Mouse (Mus musculus) heart, embryonic 16.5 days (tissue): ENCODE results near the gene Olfr683. TPM values are rescaled to one million over a fixed set of nuclear protein-coding genes. Genes with fewer than 3 reads are reported as not detected.
"Not testable (repeated sequence)": the region's sequence is repeated elsewhere in the genome, so short reads cannot be mapped to it uniquely, and the experiment has no call there.

Experiments
- ATAC-seq: fragments of 200-750 bp; cut with Nextera tagmentation; replicated peaks from 2 replicates; pipeline ENCODE4 v1.8.0; 2017; ENCODE audit warnings: moderate number of reproducible peaks; ENCODE audit not compliant: insufficient read depth, low FRiP score; ENCODE audit errors: extremely low read depth
- H3K27ac ChIP-seq: fragments of 300-500 bp; sonication (generic); 2 replicates; pipeline ENCODE4 v1.5.1; 2014; ENCODE audit warnings: mild to moderate bottlenecking, low read length, control low read depth, moderate library complexity
- H3K27me3 ChIP-seq: fragments of 300-500 bp; sonication (generic); 2 replicates; pipeline ENCODE4 v1.6.1; 2014; ENCODE audit warnings: low read length, mixed read lengths; ENCODE audit not compliant: control insufficient read depth, insufficient read depth
- H3K36me3 ChIP-seq: fragments of 300-500 bp; sonication (generic); 2 replicates; pipeline ENCODE4 v1.6.1; 2014; ENCODE audit not compliant: control insufficient read depth, insufficient read depth
- H3K4me1 ChIP-seq: fragments of 300-500 bp; sonication (generic); 2 replicates; pipeline ENCODE4 v1.6.1; 2014; ENCODE audit warnings: low read length, mixed read lengths; ENCODE audit not compliant: control insufficient read depth, insufficient read depth
- H3K4me2 ChIP-seq: fragments of 300-500 bp; sonication (generic); 2 replicates; pipeline ENCODE4 v1.6.1; 2014; ENCODE audit warnings: low read depth, mild to moderate bottlenecking, control low read depth, low read length
- H3K4me3 ChIP-seq: fragments of 300-500 bp; sonication (generic); 2 replicates; pipeline ENCODE4 v1.5.1; 2014; ENCODE audit warnings: mild to moderate bottlenecking, control low read depth, low read length
- H3K9ac ChIP-seq: fragments of 300-500 bp; sonication (generic); 2 replicates; pipeline ENCODE4 v1.6.1; 2014; ENCODE audit warnings: low read length, control low read depth
- H3K9me3 ChIP-seq: fragments of 300-500 bp; sonication (generic); replicated peaks from 2 replicates; pipeline ENCODE4 v1.6.1; 2016; ENCODE audit warnings: low read length; ENCODE audit not compliant: control insufficient read depth
- WGBS: fragments of 180-500 bp; shearing (Covaris S2); extraction: QIAGEN DNeasy Blood & Tissue Kit; methylation state at CpG from one replicate; pipeline ENCODE4 v1.1.7; 2014; 5-methylcytosine and 5-hydroxymethylcytosine counted together
- polyA plus RNA-seq: library from polyadenylated mRNA; unstranded; fragments of >200 nt; fragmentation: Nextera tagmentation; extraction: Ambion mirVana; gene quantifications from 2 replicates; pipeline ENCODE4 v1.2.1, GENCODE M21; 2015

Gene Olfr683
- polyA plus RNA-seq, result not detected in 2 replicates

GRCm38 (mm10) chr7:105146912-105147311 is at the start of gene Olfr683:
Gene Olfr683, minus strand, starts transcription at chr7:105147012.
- H3K9ac ChIP-seq, result no peak within 1 kb of the TSS

GRCm38 (mm10) chr7:105185912-105186311 is 39.1 kb upstream of the Olfr683 start, which contains the start of gene Olfr685:
Gene Olfr685, minus strand, starts transcription at chr7:105186012.
- Histone ChIP-seq H3K9ac (no peak within 1 kb of the TSS), H3K27ac (no peak within 1 kb of the TSS), H3K4me1 (no peaks in the 10 kb centered on the region), H3K4me2 (no peak within 1 kb of the TSS), H3K4me3 (no peak within 1 kb of the TSS), H3K9me3 (no peaks in the 10 kb centered on the region), H3K36me3 (no peaks in the 10 kb centered on the region), H3K27me3 (no peaks in the 10 kb centered on the region)
- no peak for ATAC-seq
- WGBS, result 68% methylated on average over 1 of the region's 1 CpGs

More at GRCm38 (mm10) chr7:105146912-105147311, at the start of gene Olfr683:
- Histone ChIP-seq H3K27ac (no peak within 1 kb of the TSS), H3K4me1 (no peaks in the 10 kb centered on the region), H3K9me3 (no peaks in the 10 kb centered on the region), H3K4me3 (no peak within 1 kb of the TSS), H3K36me3 (no peaks in the 10 kb centered on the region), H3K4me2 (no peak within 1 kb of the TSS), H3K27me3 (no peaks in the 10 kb centered on the region)
- 55% methylated on average over 1 of the region's 1 CpGs for whole genome bisulfite sequencing
- no peak for ATAC-seq

- WGBS, result 39% methylated on average over 4 of the region's 4 CpGs
- H3K9me3 ChIP-seq, result no peaks in the 10 kb centered on the region
- ATAC-seq, result no peak
These were observed 24.0 kb upstream of the Olfr683 start for GRCm38 (mm10) chr7:105170773-105171172.

GRCm38 (mm10) chr7:105163553-105163952 is 16.7 kb upstream of the Olfr683 start, which contains the start of gene Olfr684:
Gene Olfr684, minus strand, starts transcription at chr7:105163653.
- no peak within 1 kb of the TSS for H3K9ac ChIP-seq
- no peak within 1 kb of the TSS for H3K27ac ChIP-seq
- H3K36me3 ChIP-seq, result no peaks in the 10 kb centered on the region
- no peaks in the 10 kb centered on the region for H3K27me3 ChIP-seq
- H3K4me3 ChIP-seq, result no peak within 1 kb of the TSS
- WGBS, result 52% methylated on average over 1 of the region's 1 CpGs
- H3K4me1 ChIP-seq, result no peaks in the 10 kb centered on the region
- no peak within 1 kb of the TSS for H3K4me2 ChIP-seq
- no peak for ATAC-seq
- no peaks in the 10 kb centered on the region for H3K9me3 ChIP-seq

More at GRCm38 (mm10) chr7:105170773-105171172, 24.0 kb upstream of the Olfr683 start:
- Histone ChIP-seq H3K4me3 (no peak overlapping the region), H3K36me3 (no peaks in the 10 kb centered on the region), H3K4me2 (no peak overlapping the region), H3K27me3 (no peaks in the 10 kb centered on the region), H3K9ac (no peak overlapping the region), H3K27ac (no peak overlapping the region), H3K4me1 (no peaks in the 10 kb centered on the region)

DNA sequence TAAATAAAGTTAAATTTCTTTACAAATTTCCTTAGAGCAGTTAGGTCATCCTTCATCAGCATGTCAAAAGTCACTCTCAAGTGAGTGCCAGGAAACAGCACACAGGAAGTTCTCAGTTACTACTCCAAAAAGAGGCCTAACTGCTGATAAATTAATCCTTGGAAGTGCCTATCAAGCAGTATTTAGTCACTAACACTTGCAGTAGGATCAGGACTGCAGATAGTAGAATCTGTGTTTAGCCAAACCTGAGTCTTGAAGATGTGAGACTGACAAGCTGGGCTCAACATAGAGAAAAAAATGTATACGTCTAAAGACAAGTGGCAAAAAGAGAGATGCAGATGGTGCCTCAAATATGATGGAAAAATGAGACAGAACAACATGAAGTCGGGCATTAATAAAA is 5.5 kb downstream of the Olfr683 start:
- Histone ChIP-seq H3K4me3 (no peak overlapping the region), H3K36me3 (no peaks in the 10 kb centered on the region), H3K9me3 (no peaks in the 10 kb centered on the region), H3K9ac (no peak overlapping the region), H3K27me3 (no peaks in the 10 kb centered on the region), H3K27ac (no peak overlapping the region), H3K4me2 (no peak overlapping the region), H3K4me1 (no peaks in the 10 kb centered on the region)
- ATAC-seq, result no peak
- 51% methylated on average over 2 of the region's 2 CpGs for WGBS

DNA sequence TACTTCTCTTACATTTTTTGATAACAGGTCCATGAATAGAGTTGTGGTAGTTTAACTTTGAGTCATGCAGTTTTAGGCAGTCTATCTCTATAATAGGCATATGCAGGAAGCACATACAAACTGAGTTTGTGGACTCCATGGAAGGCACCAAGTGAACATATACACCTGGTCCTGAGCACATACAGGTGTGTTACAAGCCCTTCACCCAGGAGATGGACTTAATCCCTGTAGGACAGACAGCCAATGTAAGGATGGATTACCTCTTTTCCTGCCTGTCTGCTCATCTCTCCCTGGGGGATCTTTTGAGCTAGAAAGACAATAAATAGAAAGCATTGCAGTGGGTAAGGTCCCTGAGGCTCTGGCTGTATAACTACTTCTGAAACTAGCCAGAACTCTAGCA is 30.3 kb downstream of the Olfr683 start, which contains the start of gene Olfr681:
Gene Olfr681, plus strand, starts transcription at position 301 of the 400 bp plus-strand sequence.
- H3K9me3 ChIP-seq, result no peaks in the 10 kb centered on the region
- no peaks in the 10 kb centered on the region for H3K36me3 ChIP-seq
- no peak within 1 kb of the TSS for H3K4me3 ChIP-seq
- H3K9ac ChIP-seq, result no peak within 1 kb of the TSS
- ATAC-seq, result no peak
- H3K27ac ChIP-seq, result no peak within 1 kb of the TSS
- no peaks in the 10 kb centered on the region for H3K27me3 ChIP-seq
- no peaks in the 10 kb centered on the region for H3K4me1 ChIP-seq
- no peak within 1 kb of the TSS for H3K4me2 ChIP-seq

DNA sequence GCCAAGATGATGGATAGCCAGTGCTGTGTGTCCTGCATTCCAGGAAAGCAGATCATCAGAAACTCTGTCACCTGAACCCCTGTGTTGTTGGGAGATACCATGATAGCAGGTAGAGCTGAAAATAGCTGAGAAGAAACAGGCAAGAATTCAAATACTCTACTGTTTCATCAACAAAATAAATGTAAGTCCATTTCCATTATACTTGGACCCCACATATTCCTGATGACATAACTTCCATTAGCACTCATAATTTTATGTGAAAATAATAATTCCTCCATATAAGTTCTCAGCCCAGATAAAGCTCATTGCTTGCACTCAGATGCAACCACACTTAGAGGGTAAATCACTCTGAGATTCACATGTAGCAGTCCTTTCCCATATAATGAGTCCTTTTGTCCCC is 54.1 kb downstream of the Olfr683 start, which contains the start of gene Olfr680-ps1:
Gene Olfr680-ps1, minus strand, starts transcription at position 101 of the 400 bp plus-strand sequence.
- not testable (repeated sequence) for H3K9ac ChIP-seq, ATAC-seq, H3K4me2 ChIP-seq, H3K36me3 ChIP-seq, H3K4me3 ChIP-seq, H3K9me3 ChIP-seq, H3K4me1 ChIP-seq, H3K27ac ChIP-seq, H3K27me3 ChIP-seq

Other genes starting within 250 kb of the Olfr683 start
- gene Olfr667, start 225.5 kb downstream of the Olfr683 start, polyA plus RNA-seq, result not detected in 2 replicates
- not detected in 2 replicates for gene Olfr668, start 219.0 kb downstream of the Olfr683 start, polyA plus RNA-seq
- gene Olfr669, start 212.8 kb downstream of the Olfr683 start, polyA plus RNA-seq, result not detected in 2 replicates
- gene Olfr670, start 184.4 kb downstream of the Olfr683 start, polyA plus RNA-seq, result not detected in 2 replicates
- not detected in 2 replicates for gene Olfr671, start 167.9 kb downstream of the Olfr683 start, polyA plus RNA-seq
- gene Olfr672, start 145.0 kb downstream of the Olfr683 start, polyA plus RNA-seq, result not detected in 2 replicates
- not detected in 2 replicates for gene Olfr675, start 118.6 kb downstream of the Olfr683 start, polyA plus RNA-seq
- gene Olfr676, start 114.3 kb downstream of the Olfr683 start, polyA plus RNA-seq, result not detected in 2 replicates
- not detected in 2 replicates for gene Olfr677, start 95.6 kb downstream of the Olfr683 start, polyA plus RNA-seq
- gene Olfr678, start 82.5 kb downstream of the Olfr683 start, polyA plus RNA-seq, result not detected in 2 replicates
- gene Olfr679, start 65.8 kb downstream of the Olfr683 start, polyA plus RNA-seq, result not detected in 2 replicates
- not detected in 2 replicates for gene Olfr680-ps1, start 54.2 kb downstream of the Olfr683 start, polyA plus RNA-seq
- gene Olfr681, start 30.2 kb downstream of the Olfr683 start, polyA plus RNA-seq, result not detected in 2 replicates
- gene Olfr684, start 16.6 kb upstream of the Olfr683 start, polyA plus RNA-seq, result not detected in 2 replicates
- gene Olfr685, start 39.0 kb upstream of the Olfr683 start, polyA plus RNA-seq, result not detected in 2 replicates
- gene Olfr686, start 60.5 kb upstream of the Olfr683 start, polyA plus RNA-seq, result not detected in 2 replicates
- not detected in 2 replicates for gene Olfr688, start 141.1 kb upstream of the Olfr683 start, polyA plus RNA-seq
- not detected in 2 replicates for gene Olfr689, start 164.2 kb upstream of the Olfr683 start, polyA plus RNA-seq
- not detected in 2 replicates for gene Olfr690, start 187.1 kb upstream of the Olfr683 start, polyA plus RNA-seq
- gene Olfr691, start 195.3 kb upstream of the Olfr683 start, polyA plus RNA-seq, result 0.06 and 0.14 TPM in 2 replicates
- not detected in 2 replicates for gene Olfr692, start 221.2 kb upstream of the Olfr683 start, polyA plus RNA-seq
- not detected in 2 replicates for gene Gm5901, start 228.0 kb upstream of the Olfr683 start, polyA plus RNA-seq